Mouse (Mus musculus): ENCODE measurements around the gene Atp5s. TPM values are rescaled to one million over a fixed set of nuclear protein-coding genes. Genes with fewer than 3 reads are reported as not detected.

Gene Atp5s
- polyA plus RNA-seq, 2 experiments = 29.4 to 30.8 TPM

DNA sequence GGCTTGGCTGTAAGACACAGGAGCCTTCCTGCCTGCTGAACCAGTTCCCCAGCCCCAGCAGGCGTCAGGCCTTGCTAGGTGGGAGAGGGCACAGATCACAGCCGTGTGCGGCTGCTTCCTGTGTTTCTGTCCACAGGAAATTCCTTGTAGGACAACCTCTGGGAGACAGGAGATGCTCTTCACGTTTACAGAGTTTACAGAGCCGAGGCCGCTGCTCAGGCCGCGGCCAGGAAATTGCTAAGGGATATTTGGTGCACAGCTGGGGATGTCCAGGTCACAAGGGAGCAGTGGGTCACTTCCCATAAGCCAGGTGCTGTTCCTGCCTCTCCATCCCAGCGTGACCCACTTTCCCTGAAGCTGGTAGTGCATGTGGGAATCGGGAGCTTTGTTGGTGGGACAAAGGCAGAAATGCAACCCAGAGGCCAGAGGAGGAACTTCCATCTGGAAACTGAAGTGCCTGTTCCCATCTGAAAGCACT, 27.2 kb downstream of the Atp5s start:
- 0 out of 2 replicates have a peak overlapping the region, but pooled peaks have one; percentile 21 for H3K9ac ChIP-seq (ENCODE audit: low read depth, low read length, severe bottlenecking)
- H3K27me3 ChIP-seq (ENCODE audit: control insufficient read depth, insufficient read depth, low read length) = no peaks in the 10 kb centered on the region
- ATAC-seq (ENCODE audit: low FRiP score, low read depth) = no peak
- no peak overlapping the region for H3K27ac ChIP-seq (replicated peaks; ENCODE audit: low read depth, low read length)
- TF ChIP-seq POLR2A (IDR thresholded peaks at IDR 0.05; ENCODE audit: borderline replicate concordance, extremely low read depth, insufficient read depth, insufficient read length) = no peak
- DNase-seq (ENCODE audit: low spot score) = peak; percentile 33
- peaks cover 9% of the 10 kb centered on the region for H3K4me1 ChIP-seq (ENCODE audit: control insufficient read depth, insufficient read depth, low read length)
- no peaks in the 10 kb centered on the region for H3K9me3 ChIP-seq (ENCODE audit: control insufficient read depth, low read length)
- no peak overlapping the region for H3K4me3 ChIP-seq (replicated peaks; ENCODE audit: low read length)
- no peaks in the 10 kb centered on the region for H3K36me3 ChIP-seq (ENCODE audit: control insufficient read depth, insufficient read depth, low read length)
- no peak overlapping the region for H3K4me2 ChIP-seq (replicated peaks; ENCODE audit: low read depth, low read length, severe bottlenecking)
- 19% methylated on average over 10 of the region's 10 CpGs for WGBS

DNA sequence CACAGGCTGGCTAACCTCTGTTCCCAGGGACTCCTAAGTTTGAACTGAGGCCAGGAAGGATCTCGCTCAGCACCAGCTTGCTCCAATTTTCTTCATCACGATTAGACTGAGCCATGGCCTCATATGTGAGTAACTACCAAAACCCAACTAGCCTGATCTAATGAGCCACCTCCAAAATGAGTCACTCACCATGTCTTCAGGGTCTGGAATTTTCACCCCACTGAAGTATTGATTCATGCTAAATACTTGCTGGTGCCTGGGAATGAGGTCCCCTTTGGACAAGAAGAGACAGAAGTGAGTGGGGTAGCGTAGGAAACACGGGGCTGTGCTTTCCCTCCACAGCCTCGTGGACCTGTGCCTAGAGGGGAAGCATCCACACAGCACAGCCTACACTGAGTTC, 29.2 kb downstream of the Atp5s start:
- Histone ChIP-seq H3K9me3 (ENCODE audit: control insufficient read depth, low read length) (no peaks in the 10 kb centered on the region), H3K4me3 (replicated peaks; ENCODE audit: low read length) (no peak overlapping the region), H3K27ac (replicated peaks; ENCODE audit: low read depth, low read length) (no peak overlapping the region), H3K36me3 (ENCODE audit: control insufficient read depth, insufficient read depth, low read length) (no peaks in the 10 kb centered on the region), H3K9ac (ENCODE audit: low read depth, low read length, severe bottlenecking) (no peak overlapping the region), H3K4me2 (replicated peaks; ENCODE audit: low read depth, low read length, severe bottlenecking) (no peak overlapping the region), H3K4me1 (ENCODE audit: control insufficient read depth, insufficient read depth, low read length) (peaks cover 26% of the 10 kb centered on the region), H3K27me3 (ENCODE audit: control insufficient read depth, insufficient read depth, low read length) (no peaks in the 10 kb centered on the region)
- WGBS = 69% methylated on average over 5 of the region's 5 CpGs
- no peak for DNase-seq (ENCODE audit: low spot score)
- no peak for ATAC-seq (ENCODE audit: low FRiP score, low read depth)
- no peak for TF ChIP-seq POLR2A (IDR thresholded peaks at IDR 0.05; ENCODE audit: borderline replicate concordance, extremely low read depth, insufficient read depth, insufficient read length)

DNA sequence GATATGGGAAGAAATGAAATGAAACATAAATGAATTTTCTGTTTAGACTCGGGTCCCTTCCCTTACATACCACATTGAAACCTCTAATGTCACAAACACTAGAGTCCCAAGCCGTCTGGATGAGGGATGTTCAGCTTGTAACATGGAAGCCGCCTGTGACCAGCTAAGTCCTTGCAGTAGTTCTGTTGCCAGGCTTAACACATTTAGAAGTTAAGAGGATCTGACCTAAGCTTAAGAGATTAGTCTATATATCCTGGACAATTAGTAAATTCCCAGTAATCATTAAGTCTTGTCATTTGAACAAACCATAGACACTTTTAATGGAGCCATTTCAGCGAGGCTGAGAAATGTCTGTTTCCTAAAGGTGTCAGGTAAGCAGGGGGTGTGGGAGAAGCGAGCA, 31.3 kb downstream of the Atp5s start:
- ATAC-seq (ENCODE audit: low FRiP score, low read depth) = no peak
- H3K9ac ChIP-seq (ENCODE audit: low read depth, low read length, severe bottlenecking) = no peak overlapping the region
- DNase-seq (ENCODE audit: low spot score) = no peak
- WGBS = 73% methylated on average over 5 of the region's 5 CpGs
- H3K27me3 ChIP-seq (ENCODE audit: control insufficient read depth, insufficient read depth, low read length) = no peaks in the 10 kb centered on the region
- H3K36me3 ChIP-seq (ENCODE audit: control insufficient read depth, insufficient read depth, low read length) = no peaks in the 10 kb centered on the region
- peaks cover 37% of the 10 kb centered on the region for H3K4me1 ChIP-seq (ENCODE audit: control insufficient read depth, insufficient read depth, low read length)
- H3K4me2 ChIP-seq (replicated peaks; ENCODE audit: low read depth, low read length, severe bottlenecking) = no peak overlapping the region
- H3K9me3 ChIP-seq (ENCODE audit: control insufficient read depth, low read length) = no peaks in the 10 kb centered on the region
- H3K4me3 ChIP-seq (replicated peaks; ENCODE audit: low read length) = no peak overlapping the region
- no peak overlapping the region for H3K27ac ChIP-seq (replicated peaks; ENCODE audit: low read depth, low read length)
- TF ChIP-seq POLR2A (IDR thresholded peaks at IDR 0.05; ENCODE audit: borderline replicate concordance, extremely low read depth, insufficient read depth, insufficient read length) = no peak

DNA sequence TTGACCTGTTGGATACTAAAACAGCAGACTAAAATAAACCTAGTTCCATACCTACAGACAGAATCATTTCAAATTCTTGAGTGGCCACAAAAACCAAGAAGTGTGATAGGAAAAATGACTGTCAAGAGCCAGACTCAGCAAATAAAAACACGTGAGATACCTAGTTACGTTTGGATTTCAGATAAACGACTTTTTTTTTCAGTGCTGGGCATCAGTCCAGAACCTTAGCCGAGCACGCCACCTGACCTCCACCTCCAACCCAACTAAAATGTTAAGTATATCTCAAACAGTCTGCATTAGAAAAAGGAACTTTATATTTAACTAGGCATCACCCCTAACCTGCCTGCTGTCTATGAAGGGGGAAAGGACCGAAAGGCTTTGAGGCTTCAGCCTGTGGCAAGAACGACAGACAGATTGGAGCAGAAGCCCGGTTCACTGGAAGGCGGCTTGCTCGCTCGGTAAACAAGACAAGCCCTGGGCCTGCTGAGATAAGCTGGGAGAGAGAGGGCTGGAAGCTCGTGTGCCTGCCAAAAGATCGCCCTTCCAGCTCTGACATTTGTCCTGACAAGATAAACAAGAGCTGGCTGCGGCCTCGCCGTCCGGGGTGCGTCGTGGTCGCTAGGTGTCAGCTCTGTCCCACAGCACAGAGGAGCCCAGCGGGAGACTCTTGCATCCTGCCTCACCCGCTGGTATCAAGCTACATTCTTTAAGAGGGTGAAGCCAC, 32.8 kb downstream of the Atp5s start:
- H3K27me3 ChIP-seq (ENCODE audit: control insufficient read depth, insufficient read depth, low read length) = no peaks in the 10 kb centered on the region
- no peak for TF ChIP-seq POLR2A (IDR thresholded peaks at IDR 0.05; ENCODE audit: borderline replicate concordance, extremely low read depth, insufficient read depth, insufficient read length)
- peaks cover 31% of the 10 kb centered on the region for H3K4me1 ChIP-seq (ENCODE audit: control insufficient read depth, insufficient read depth, low read length)
- H3K9me3 ChIP-seq (ENCODE audit: control insufficient read depth, low read length) = no peaks in the 10 kb centered on the region
- H3K4me2 ChIP-seq (replicated peaks; ENCODE audit: low read depth, low read length, severe bottlenecking) = peak overlapping the region; percentile 39
- H3K9ac ChIP-seq (ENCODE audit: low read depth, low read length, severe bottlenecking) = no peak overlapping the region
- H3K36me3 ChIP-seq (ENCODE audit: control insufficient read depth, insufficient read depth, low read length) = no peaks in the 10 kb centered on the region
- DNase-seq (ENCODE audit: low spot score) = peak; percentile 66
- ATAC-seq (ENCODE audit: low FRiP score, low read depth) = peak; percentile 72
- H3K27ac ChIP-seq (replicated peaks; ENCODE audit: low read depth, low read length) = 0 out of 2 replicates have a peak overlapping the region, but pooled peaks have one; percentile 39
- no peak overlapping the region for H3K4me3 ChIP-seq (replicated peaks; ENCODE audit: low read length)
- WGBS = 14% methylated on average over 22 of the region's 22 CpGs

DNA sequence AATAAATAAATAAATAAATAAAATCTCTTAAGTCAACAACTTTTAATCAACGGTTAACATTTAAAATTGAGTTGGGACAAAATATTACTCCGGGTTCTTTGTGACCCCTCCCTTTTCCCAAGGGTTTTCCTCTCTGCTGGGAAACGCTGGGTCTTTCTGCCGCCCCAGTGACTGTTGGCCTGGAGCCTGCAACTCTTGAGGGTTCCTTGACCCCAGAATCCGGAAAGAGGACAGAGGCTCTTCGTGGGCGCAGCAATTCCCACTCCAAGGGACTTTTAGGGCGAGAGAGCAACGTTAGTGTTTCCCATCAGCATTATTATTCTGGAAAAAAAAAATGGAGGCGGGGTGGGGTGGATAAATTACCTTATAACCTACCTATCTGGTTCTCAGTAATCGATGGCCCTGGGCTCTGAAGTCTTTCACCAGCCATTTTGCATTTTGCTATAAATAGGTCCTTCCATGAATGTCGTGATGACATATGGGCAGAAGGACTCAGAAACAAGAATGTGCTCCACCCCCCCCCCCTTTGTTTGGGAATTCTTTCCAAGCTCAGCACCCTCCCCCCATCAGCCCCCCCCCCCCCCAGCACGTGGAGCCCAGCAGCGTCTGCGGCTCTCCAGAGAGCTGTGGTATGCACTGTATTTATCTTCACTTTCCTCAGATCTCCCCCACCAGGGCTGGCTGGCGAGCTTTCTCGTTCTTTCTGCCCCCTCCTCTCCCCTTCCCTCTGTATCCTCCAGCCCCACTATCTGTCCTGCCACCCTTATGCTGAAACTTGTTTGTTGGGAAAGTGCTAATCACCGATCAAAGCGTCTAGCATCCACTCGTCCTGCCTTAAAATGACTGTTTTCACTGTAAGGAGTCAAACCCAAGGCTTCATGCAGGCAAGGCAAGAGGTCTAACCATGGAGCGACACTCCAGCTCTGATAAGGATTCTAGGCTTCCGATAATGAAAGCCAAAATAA, 33.8 kb downstream of the Atp5s start:
- H3K4me1 ChIP-seq (ENCODE audit: control insufficient read depth, insufficient read depth, low read length) = peaks cover 31% of the 10 kb centered on the region
- H3K27me3 ChIP-seq (ENCODE audit: control insufficient read depth, insufficient read depth, low read length) = no peaks in the 10 kb centered on the region
- no peaks in the 10 kb centered on the region for H3K36me3 ChIP-seq (ENCODE audit: control insufficient read depth, insufficient read depth, low read length)
- H3K4me2 ChIP-seq (replicated peaks; ENCODE audit: low read depth, low read length, severe bottlenecking) = peak overlapping the region; percentile 39
- peak overlapping the region; percentile 14; the same call in 1 of the 2 replicates for H3K4me3 ChIP-seq (replicated peaks; ENCODE audit: low read length)
- H3K9ac ChIP-seq (ENCODE audit: low read depth, low read length, severe bottlenecking) = no peak overlapping the region
- WGBS = 9% methylated on average over 22 of the region's 22 CpGs
- TF ChIP-seq POLR2A (IDR thresholded peaks at IDR 0.05; ENCODE audit: borderline replicate concordance, extremely low read depth, insufficient read depth, insufficient read length) = no peak
- H3K27ac ChIP-seq (replicated peaks; ENCODE audit: low read depth, low read length) = peak overlapping the region; percentile 41
- peak; percentile 25; the same call in 1 of the 2 replicates for ATAC-seq (ENCODE audit: low FRiP score, low read depth)
- peak; percentile 35 for DNase-seq (ENCODE audit: low spot score)
- no peaks in the 10 kb centered on the region for H3K9me3 ChIP-seq (ENCODE audit: control insufficient read depth, low read length)

Measured in limb, embryonic 14.5 days (tissue).